Comparison of ENCODE assay signal across 18 mouse cellular contexts in genomic region chr7:89556652-89557051, GRCm38 (mm10). TPM values are rescaled to one million over a fixed set of nuclear protein-coding genes. Genes with fewer than 3 reads are reported as not detected.
DNase-seq lines count a peak whose midpoint lies in the region; ATAC-seq and TF ChIP-seq lines count a peak whose summit lies in the region.
"Had no signal": no experiment of that assay in that cellular context is flagged by ENCODE, and none has a peak within 500 bp of the region (broad histone marks: within the 10 kb centered on the region; RNA-seq: fewer than 3 reads in every experiment).

No protein-coding gene starts in this region.

- TF ChIP-seq RAD21 in CH12.LX (IDR thresholded peaks at IDR 0.05; ENCODE audit: low read depth, low read length) = no peak; the same call in 1 of the 2 replicates

- H3K4me3 ChIP-seq in CH12.LX (replicated peaks in 1 of 3; ENCODE audit: low read depth in 2 of 3, low read length in 2 of 3, poor library complexity in 1 of 3) = peak overlapping the region in 1 of 3 experiments; percentile 22
- no peak overlapping the region for H3K4me3 ChIP-seq in midbrain, embryonic 16.5 days (ENCODE audit: low read depth, low read length)
- no peak overlapping the region for H3K4me3 ChIP-seq in hindbrain, embryonic 10.5 days
- H3K4me3 ChIP-seq: embryonic facial prominence, embryonic 12.5 days; forebrain, embryonic 13.5 days; forebrain, embryonic 15.5 days had no signal

- 0 out of 2 replicates have a peak, but pooled peaks have one; percentile 20 for ATAC-seq in cerebellum, adult (ENCODE audit: insufficient number of reproducible peaks, low FRiP score, low TSS enrichment)
- ATAC-seq in midbrain, embryonic 16.5 days = no peak
- ATAC-seq: CD4-positive, CD25-positive, alpha-beta regulatory T cell, adult 4 months; forebrain, embryonic 13.5 days; forebrain, embryonic 15.5 days; forebrain, postnatal 0 days had no signal

- 67% methylated on average over 4 of the region's 4 CpGs for WGBS in midbrain, embryonic 16.5 days
- WGBS in hindbrain, embryonic 10.5 days = 83% methylated on average over 4 of the region's 4 CpGs

- dilution Hi-C loops in CH12.LX (cut with MboI; ENCODE audit: extremely low pct_ligation_motif_present, extremely low pct_unique_long_range_greater_than_20kb, low sequenced_read_pairs) = no loop called here

- in situ Hi-C loops in CH12.LX (cut with MboI; ENCODE audit: low pct_ligation_motif_present, low pct_unique_long_range_greater_than_20kb, low sequenced_read_pairs) = loop anchor here (5.0 to 10.0 kb wide), 2 partner anchors 34 to 78 kb away; partner anchors contain the start of gene Me3

- no peak for TF ChIP-seq POLR2A in CH12.LX (IDR thresholded peaks at IDR 0.05; ENCODE audit: low read depth, low read length)

- H3K4me2 ChIP-seq in CH12.LX (ENCODE audit: insufficient read depth, low read depth, poor library complexity, severe bottlenecking) = peak overlapping the region; percentile 19; the same call in 1 of the 2 replicates
- H3K4me2 ChIP-seq in midbrain, embryonic 16.5 days (ENCODE audit: low read length) = no peak overlapping the region
- H3K4me2 ChIP-seq: embryonic facial prominence, embryonic 12.5 days; forebrain, embryonic 13.5 days; forebrain, embryonic 15.5 days had no signal

- no peaks in the 10 kb centered on the region for H3K79me2 ChIP-seq in CH12.LX (replicated peaks; ENCODE audit: control insufficient read depth, extremely low read depth, insufficient read depth, poor library complexity, severe bottlenecking)

- H3K9me3 ChIP-seq in CH12.LX (replicated peaks; ENCODE audit: low read length) = no peaks in the 10 kb centered on the region
- no peaks in the 10 kb centered on the region for H3K9me3 ChIP-seq in midbrain, embryonic 16.5 days (replicated peaks; ENCODE audit: control insufficient read depth, low read length, poor library complexity, severe bottlenecking)
- no peaks in the 10 kb centered on the region for H3K9me3 ChIP-seq in hindbrain, embryonic 10.5 days
- H3K9me3 ChIP-seq: embryonic facial prominence, embryonic 12.5 days; forebrain, embryonic 13.5 days; forebrain, embryonic 15.5 days had no signal

- TF ChIP-seq CTCF in CH12.LX (conservative IDR thresholded peaks at IDR 0.05 in 1 of 2, IDR thresholded peaks at IDR 0.05 in 1 of 2; ENCODE audit: low read depth in 2 of 2, low read length in 2 of 2) = no peak

- H3K9ac ChIP-seq in CH12.LX (ENCODE audit: insufficient read depth, low read depth) = no peak overlapping the region
- H3K9ac ChIP-seq in midbrain, embryonic 16.5 days (ENCODE audit: low read depth, low read length) = no peak overlapping the region
- H3K9ac ChIP-seq: embryonic facial prominence, embryonic 12.5 days; forebrain, embryonic 13.5 days; forebrain, embryonic 15.5 days; forebrain, postnatal 0 days had no signal

- no peaks in the 10 kb centered on the region for H3K36me3 ChIP-seq in CH12.LX (replicated peaks in 1 of 2; ENCODE audit: control insufficient read depth in 1 of 2, insufficient read depth in 1 of 2, low read length in 1 of 2)
- no peaks in the 10 kb centered on the region for H3K36me3 ChIP-seq in splenic B cell, adult 2 months (ENCODE audit: control insufficient read depth, insufficient read depth, low read length, poor library complexity, severe bottlenecking)
- no peaks in the 10 kb centered on the region for H3K36me3 ChIP-seq in midbrain, embryonic 16.5 days (ENCODE audit: control insufficient read depth, insufficient read depth, low read length)
- H3K36me3 ChIP-seq in hindbrain, embryonic 10.5 days = no peaks in the 10 kb centered on the region
- H3K36me3 ChIP-seq: embryonic facial prominence, embryonic 12.5 days; forebrain, embryonic 15.5 days had no signal

- TF ChIP-seq EP300 in CH12.LX (IDR thresholded peaks at IDR 0.05; ENCODE audit: low read length) = peak; percentile 92

- H3K4me1 ChIP-seq in CH12.LX (ENCODE audit: control insufficient read depth in 1 of 2, insufficient read depth in 2 of 2) = peaks cover 13 to 59% of the 10 kb centered on the region in 2 experiments
- H3K4me1 ChIP-seq in midbrain, embryonic 16.5 days (ENCODE audit: control insufficient read depth, insufficient read depth, low read length) = no peaks in the 10 kb centered on the region
- H3K4me1 ChIP-seq in hindbrain, embryonic 10.5 days (replicated peaks) = peaks cover 5% of the 10 kb centered on the region
- H3K4me1 ChIP-seq: forebrain, embryonic 15.5 days had no signal

- no peaks in the 10 kb centered on the region for H3K27me3 ChIP-seq in CH12.LX (replicated peaks)
- no peaks in the 10 kb centered on the region for H3K27me3 ChIP-seq in splenic B cell, adult 2 months (ENCODE audit: control insufficient read depth, insufficient read depth, low read length, poor library complexity, severe bottlenecking)
- H3K27me3 ChIP-seq in midbrain, embryonic 16.5 days (ENCODE audit: control insufficient read depth, insufficient read depth, low read depth, low read length) = no peaks in the 10 kb centered on the region
- no peaks in the 10 kb centered on the region for H3K27me3 ChIP-seq in hindbrain, embryonic 10.5 days (ENCODE audit: insufficient read depth, poor library complexity, severe bottlenecking)
- H3K27me3 ChIP-seq: embryonic facial prominence, embryonic 12.5 days; forebrain, embryonic 13.5 days; forebrain, embryonic 15.5 days had no signal

- DNase-seq in cerebellum, adult 11 months = no peak
- DNase-seq in CH12.LX (ENCODE audit: extremely low read depth) = peak; percentile 87
- peak; percentile 36 for DNase-seq in splenic B cell, adult 2 months (ENCODE audit: low read depth, low spot score)
- no peak for DNase-seq in hindbrain, embryonic 10.5 days (ENCODE audit: low spot score)
- DNase-seq: adrenal gland, adult 2 months; adrenal gland, postnatal 10 days; adrenal gland, postnatal 25 days; cerebellum, adult 8-10 months; embryo, embryonic 11 days; forebrain, postnatal 0 days had no signal

- peak overlapping the region; percentile 55 for H3K27ac ChIP-seq in CH12.LX (ENCODE audit: insufficient read depth, low read depth)
- no peak overlapping the region for H3K27ac ChIP-seq in midbrain, embryonic 16.5 days (ENCODE audit: low read length)
- H3K27ac ChIP-seq in hindbrain, embryonic 10.5 days = no peak overlapping the region
- H3K27ac ChIP-seq: embryonic facial prominence, embryonic 12.5 days; forebrain, embryonic 13.5 days; forebrain, embryonic 15.5 days had no signal

TF ChIP-seq in CH12.LX, 34 proteins besides CTCF, POLR2A, EP300 and RAD21:
- TF ChIP-seq PAX5 (IDR thresholded peaks at IDR 0.05; ENCODE audit: low read length) = no peak
- TF ChIP-seq BHLHE40 (IDR thresholded peaks at IDR 0.05; ENCODE audit: low read depth, low read length) = peak; percentile 87
- peak; percentile 68 for TF ChIP-seq JUN (IDR thresholded peaks at IDR 0.05; ENCODE audit: insufficient read depth, low read depth, low read length)
- 0 out of 2 replicates have a peak, but pooled peaks have one; percentile 26 for TF ChIP-seq TBP (conservative IDR thresholded peaks at IDR 0.05; ENCODE audit: low read depth, low read length)
- TF ChIP-seq POLR2AphosphoS2 (IDR thresholded peaks at IDR 0.05; ENCODE audit: low read depth, low read length) = no peak
- peak; percentile 79; the same call in 1 of the 2 replicates for TF ChIP-seq MEF2A (IDR thresholded peaks at IDR 0.05; ENCODE audit: borderline replicate concordance, low read depth, low read length)
- TF ChIP-seq ZMIZ1 (IDR thresholded peaks at IDR 0.05; ENCODE audit: low read depth, low read length) = no peak
- TF ChIP-seq MAZ (IDR thresholded peaks at IDR 0.05; ENCODE audit: low read depth, low read length) = 0 out of 2 replicates have a peak, but pooled peaks have one; percentile 30
- peak; percentile 49 for TF ChIP-seq JUND (conservative IDR thresholded peaks at IDR 0.05; ENCODE audit: low read depth, low read length)
- TF ChIP-seq SMC3 (IDR thresholded peaks at IDR 0.05; ENCODE audit: low read depth, low read length) = peak; percentile 8; the same call in 1 of the 2 replicates
- TF ChIP-seq ELF1 (IDR thresholded peaks at IDR 0.05; ENCODE audit: low read depth, low read length) = peak; percentile 83
- TF ChIP-seq MAFK (IDR thresholded peaks at IDR 0.05; ENCODE audit: insufficient replicate concordance, low read length) = 0 out of 2 replicates have a peak, but pooled peaks have one; percentile 26
- TF ChIP-seq RCOR1 (conservative IDR thresholded peaks at IDR 0.05; ENCODE audit: low read depth, low read length) = 0 out of 2 replicates have a peak, but pooled peaks have one; percentile 27
- TF ChIP-seq ZC3H11A (IDR thresholded peaks at IDR 0.05; ENCODE audit: low read depth, low read length) = no peak
- peak; percentile 92 for TF ChIP-seq ETS1 (conservative IDR thresholded peaks at IDR 0.05; ENCODE audit: low read depth, low read length)
- TF ChIP-seq MYC (IDR thresholded peaks at IDR 0.05; ENCODE audit: low read depth, low read length) = peak; percentile 80; the same call in 1 of the 2 replicates
- 0 out of 2 replicates have a peak, but pooled peaks have one; percentile 61 for TF ChIP-seq KAT2A (IDR thresholded peaks at IDR 0.05; ENCODE audit: insufficient replicate concordance, low read length)
- no peak for TF ChIP-seq UBTF (IDR thresholded peaks at IDR 0.05; ENCODE audit: low read depth, low read length)
- peak; percentile 69 for TF ChIP-seq IRF4 (IDR thresholded peaks at IDR 0.05; ENCODE audit: low read depth, low read length)
- TF ChIP-seq USF2 (conservative IDR thresholded peaks at IDR 0.05; ENCODE audit: low read depth, low read length) = no peak
- no peak for TF ChIP-seq MAX (IDR thresholded peaks at IDR 0.05; ENCODE audit: low read length)
- TF ChIP-seq TCF12 (IDR thresholded peaks at IDR 0.05; ENCODE audit: low read depth, low read length) = peak; percentile 37; the same call in 1 of the 2 replicates
- no peak for TF ChIP-seq MXI1 (IDR thresholded peaks at IDR 0.05; ENCODE audit: low read depth, low read length)
- TF ChIP-seq CHD2 (IDR thresholded peaks at IDR 0.05; ENCODE audit: low read length) = peak; percentile 64
- no peak for TF ChIP-seq ZKSCAN1 (IDR thresholded peaks at IDR 0.05; ENCODE audit: borderline replicate concordance, low read depth, low read length)

RNA-seq across cellular contexts. Expression of gene Prss23, which starts 29.7 kb away (rescaled TPM):
- total RNA-seq in CH12.LX (2012; rRNA removed) = 1.1 and 3.4 TPM in 2 replicates
- 1.3 and 2.4 TPM in 2 replicates for total RNA-seq in CH12.LX (2014; rRNA removed)
- 2.1 and 2.6 TPM in 2 replicates for polyA plus RNA-seq in CH12.LX (2012; ENCODE audit: insufficient read length, low read depth)
- polyA plus RNA-seq in midbrain, embryonic 16.5 days (2015; fragmentation: Nextera tagmentation; extraction: Ambion mirVana) = 9.0 and 10.2 TPM in 2 replicates
- polyA plus RNA-seq in hindbrain, embryonic 10.5 days (2016; fragmentation: Nextera tagmentation; extraction: Ambion mirVana) = 23.6 and 25.3 TPM in 2 replicates
- total RNA-seq: common myeloid progenitor, adult 5-6 weeks; MEL had no signal
- polyA plus RNA-seq: CD4-positive, CD25-positive, alpha-beta regulatory T cell, adult 4 months had no signal

Comparison
In these comparisons a context has a peak if more than half of its experiments do, and no peak if none do; other contexts are left out.
1. DNase-seq: peak in CH12.LX (single experiment) and splenic B cell, adult 2 months (single experiment); none in cerebellum, adult 11 months (single experiment) and hindbrain, embryonic 10.5 days (single experiment).